ENCODE assay signal across 25 mouse cellular contexts in the genomic region with DNA sequence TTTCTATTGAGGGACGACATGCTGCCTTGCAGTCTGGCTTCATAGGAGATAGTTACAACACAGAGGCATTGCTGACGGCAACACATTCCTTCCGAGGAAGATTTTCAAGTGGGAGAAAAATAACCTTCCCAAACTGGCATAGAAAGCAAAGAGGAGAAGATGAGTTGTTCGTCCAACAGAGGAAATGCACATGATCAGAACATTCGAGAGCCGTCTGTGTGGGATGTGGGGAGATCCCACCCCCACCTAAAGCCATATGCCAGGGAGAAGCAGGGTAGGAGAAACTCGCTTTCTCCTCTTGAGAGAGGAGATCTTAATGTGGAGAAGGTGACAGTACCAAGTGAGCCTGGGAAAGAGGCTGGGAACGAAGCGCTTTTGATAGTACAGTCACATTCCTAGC. TPM values are rescaled to one million over a fixed set of nuclear protein-coding genes. Genes with fewer than 3 reads are reported as not detected.
"Had no signal": no experiment of that assay in that cellular context is flagged by ENCODE, and none has a peak within 500 bp of the region (broad histone marks: within the 10 kb centered on the region; RNA-seq: fewer than 3 reads in every experiment).

No protein-coding gene starts in this region.

- ATAC-seq: liver, embryonic 12.5 days; midbrain, embryonic 13.5 days; midbrain, embryonic 16.5 days had no signal

- DNase-seq: kidney, adult 11 months; kidney, adult 8-10 months; kidney, postnatal 14 days; kidney, postnatal 4 days; layer of hippocampus, adult 9-11 months; layer of hippocampus, postnatal 36 days; liver; lung, postnatal 10 days; right cerebral cortex, postnatal 14 days; spleen, adult 18-20 months; thymus, adult 18-20 months; thymus, postnatal 36 days had no signal

- H3K27ac ChIP-seq: limb, embryonic 10.5 days; limb, embryonic 13.5 days; liver, embryonic 12.5 days; liver, embryonic 15.5 days; lung, embryonic 15.5 days; midbrain, embryonic 10.5 days; midbrain, embryonic 13.5 days; neural tube, embryonic 13.5 days; stomach, embryonic 15.5 days had no signal

- H3K4me3 ChIP-seq: limb, embryonic 10.5 days; limb, embryonic 13.5 days; liver, embryonic 12.5 days; liver, embryonic 15.5 days; lung, embryonic 15.5 days; megakaryocyte, embryonic 14.5 days; midbrain, embryonic 10.5 days; midbrain, embryonic 13.5 days; myocyte; neural tube, embryonic 13.5 days; stomach, embryonic 15.5 days had no signal

RNA-seq across cellular contexts. Expression of a gene that starts 22.1 kb away (rescaled TPM):
- total RNA-seq: monocyte, adult 5-6 weeks had no signal
